Mouse (Mus musculus): ENCODE measurements around the gene Ywhag.
A peak's percentile ranks its signal among the peaks of the same experiment; 100 is the strongest.

Ywhag gene

DNA sequence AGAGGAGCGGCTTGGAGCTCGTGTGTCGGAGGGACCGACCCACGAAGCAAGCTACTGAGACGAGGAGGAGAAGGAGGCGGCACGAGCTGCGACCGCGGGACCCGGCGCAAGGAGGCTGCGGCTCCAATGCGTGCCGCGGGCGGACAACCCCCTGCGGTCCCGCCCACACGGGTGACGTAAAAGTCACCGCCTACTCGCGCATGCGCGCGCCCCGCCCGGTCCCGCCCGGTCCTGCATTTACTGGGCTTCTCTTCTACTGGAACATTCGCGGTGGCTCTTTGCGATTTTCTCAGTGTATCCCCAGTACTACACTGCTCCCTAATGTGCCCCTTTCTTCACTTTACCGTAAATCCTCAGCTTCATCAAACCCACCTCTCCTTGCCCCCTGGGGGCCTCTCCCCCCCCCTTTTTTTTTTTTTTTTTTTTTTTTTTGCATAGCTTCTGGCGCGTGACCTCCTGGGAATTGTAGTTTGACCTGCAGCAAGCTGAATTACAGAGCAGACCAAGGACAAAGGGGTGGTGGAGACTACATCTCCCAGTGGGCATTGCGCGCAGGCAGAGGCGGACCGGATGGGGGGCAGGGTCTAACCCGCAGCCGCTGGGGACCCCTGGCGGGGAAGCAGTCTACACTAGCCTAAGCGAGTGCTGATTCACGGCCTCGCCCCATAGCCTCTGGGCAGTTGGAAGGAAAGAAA lies at the start of gene Ywhag:
Ywhag (minus strand) TSS at position 136 of the 695 bp plus-strand sequence.
- peak; percentile 100 for DNase-seq

DNA sequence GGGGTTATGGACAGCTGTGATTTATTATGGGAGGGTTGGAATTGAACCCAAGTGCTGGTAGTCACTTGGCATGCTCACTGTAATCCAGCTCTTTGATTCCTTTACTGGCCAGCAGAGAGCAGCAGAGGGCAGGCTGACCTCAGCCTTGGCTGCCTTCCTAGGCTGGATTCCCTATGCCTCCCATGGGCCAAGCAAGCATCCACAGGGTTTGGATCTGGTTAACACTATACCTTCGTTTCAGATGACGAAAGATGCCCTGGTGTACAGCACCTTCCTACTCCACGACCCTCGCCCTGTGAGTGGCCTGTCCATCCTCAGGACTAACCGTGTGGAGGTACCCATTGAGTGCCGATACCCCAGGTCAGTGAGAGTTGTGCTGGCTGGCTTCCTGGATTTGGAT lies 48.0 kb upstream of the Ywhag start:
- DNase-seq = peak; percentile 97

DNA sequence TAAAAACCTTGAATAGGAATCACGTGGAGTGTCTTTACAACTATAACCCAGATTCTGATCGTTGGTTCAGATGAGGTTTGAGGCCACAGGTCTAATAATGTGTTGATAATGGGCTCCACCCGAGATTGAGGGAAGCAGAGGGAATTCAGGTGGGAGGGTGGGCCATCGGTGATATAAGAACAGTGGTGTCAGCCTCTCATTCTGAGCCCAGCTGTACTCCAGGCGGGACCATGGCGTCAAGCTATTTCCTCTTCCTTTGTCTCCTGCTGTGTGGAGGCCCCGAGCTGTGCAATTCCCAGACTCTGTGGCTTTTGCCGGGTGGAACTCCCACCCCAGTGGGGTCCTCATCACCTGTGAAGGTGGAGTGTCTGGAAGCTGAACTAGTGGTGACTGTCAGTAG lies 45.5 kb upstream of the Ywhag start, which contains the start of gene Zp3:
Zp3 (plus strand) TSS at position 196 of the 400 bp plus-strand sequence.
- DNase-seq = no peak

DNA sequence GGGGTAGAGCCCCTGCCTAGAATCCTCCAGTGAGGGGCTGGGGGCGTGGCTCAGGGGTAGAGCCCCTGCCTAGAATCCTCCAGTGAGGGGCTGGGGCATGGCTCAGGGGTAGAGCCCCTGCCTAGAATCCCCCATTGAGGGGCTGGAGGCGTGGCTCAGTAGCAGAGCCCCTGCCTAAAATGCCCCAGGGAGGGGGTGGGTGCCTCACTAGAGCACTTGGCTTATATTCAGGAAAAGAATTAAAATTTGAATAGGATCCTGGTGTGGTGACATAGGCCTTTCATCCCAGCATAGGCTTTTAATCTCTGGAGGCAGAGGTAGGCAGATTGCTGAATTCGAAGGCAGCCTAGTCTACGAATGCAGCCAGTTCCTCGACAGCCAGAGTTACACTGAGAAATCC lies 45.0 kb upstream of the Ywhag start:
- DNase-seq = no peak

- DNase-seq = peak; percentile 71
Measured at GRCm38 (mm10) chr5:135975893-135976668, 41.7 kb upstream of the Ywhag start.

GRCm38 (mm10) chr5:135974365-135974764 lies 39.9 kb upstream of the Ywhag start, which contains the start of gene Ssc4d:
Gene Ssc4d, minus strand, starts transcription at chr5:135974531.
- DNase-seq = peak; percentile 75

DNA sequence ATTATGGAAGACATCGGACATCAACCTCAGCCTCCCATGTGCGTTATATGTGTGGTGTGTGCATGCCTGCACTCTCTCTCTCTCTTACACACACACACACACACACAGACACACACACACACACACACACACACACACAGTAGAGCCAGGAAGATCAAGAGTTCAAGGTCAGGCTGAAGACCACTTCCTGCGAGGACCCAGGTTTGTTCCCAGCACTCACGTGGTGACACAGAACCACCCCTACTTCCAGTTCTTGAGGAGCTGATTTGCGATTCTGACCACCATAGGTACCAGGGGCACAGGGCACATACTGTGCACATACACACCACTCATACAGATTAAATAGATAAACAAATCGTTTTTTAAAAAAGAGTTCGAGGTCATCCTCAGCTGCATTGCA lies 37.5 kb upstream of the Ywhag start:
- DNase-seq = no peak

DNA sequence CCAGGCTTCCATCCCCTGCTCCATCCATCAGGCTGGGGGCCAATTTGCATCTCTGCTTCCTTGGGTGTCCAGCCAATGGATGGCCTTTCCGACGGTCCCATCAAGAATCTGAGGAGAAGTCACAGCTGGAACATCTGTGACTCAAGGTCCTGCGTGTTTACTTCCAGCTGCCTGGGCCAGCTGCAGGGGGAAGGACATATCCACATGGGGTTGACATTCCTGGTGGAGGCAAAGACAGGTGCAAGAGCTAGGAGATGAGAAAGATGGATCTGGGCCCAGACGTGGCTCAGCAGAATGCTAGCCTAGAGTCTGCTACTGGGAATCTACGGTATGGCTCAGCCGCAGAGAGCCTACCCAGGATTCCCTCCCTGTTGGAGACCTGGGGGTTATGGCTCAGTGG lies 35.8 kb upstream of the Ywhag start:
- DNase-seq = peak; percentile 86

GRCm38 (mm10) chr5:135968781-135969180 lies 34.4 kb upstream of the Ywhag start:
- peak; percentile 76 for DNase-seq

- DNase-seq = peak; percentile 86
Measured at GRCm38 (mm10) chr5:135966866-135967265, 32.5 kb upstream of the Ywhag start.

DNA sequence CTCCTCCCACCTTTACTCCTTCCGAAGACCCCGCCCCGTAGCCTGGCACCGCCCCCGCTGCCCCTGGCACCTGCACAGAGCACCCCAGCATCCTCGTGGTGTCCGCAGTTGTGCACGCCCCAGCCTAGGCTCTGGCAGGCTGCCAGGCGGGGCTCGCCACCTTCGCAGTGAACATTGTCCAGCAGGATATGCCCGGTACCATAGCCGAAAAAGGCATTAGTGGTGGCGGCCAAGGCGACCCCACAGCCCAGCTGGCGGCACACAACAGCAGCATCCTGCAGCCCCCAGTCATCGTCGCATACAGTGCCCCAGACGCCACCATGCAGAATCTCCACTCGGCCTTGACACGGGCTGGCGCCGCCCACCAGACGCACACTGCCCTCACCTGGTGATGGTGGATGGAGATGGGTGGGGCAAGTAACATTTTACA lies 31.1 kb upstream of the Ywhag start:
- DNase-seq = peak; percentile 93

- DNase-seq = no peak
Measured at GRCm38 (mm10) chr5:135963280-135963627, 28.8 kb upstream of the Ywhag start.

GRCm38 (mm10) chr5:135962492-135963279 lies 28.3 kb upstream of the Ywhag start:
- DNase-seq = peak; percentile 100

GRCm38 (mm10) chr5:135962125-135962491 lies 27.7 kb upstream of the Ywhag start:
- DNase-seq = no peak

- peak; percentile 95 for DNase-seq
Measured at GRCm38 (mm10) chr5:135960909-135961635, 26.7 kb upstream of the Ywhag start.

GRCm38 (mm10) chr5:135959911-135960310 lies 25.5 kb upstream of the Ywhag start:
- peak; percentile 91 for DNase-seq

DNA sequence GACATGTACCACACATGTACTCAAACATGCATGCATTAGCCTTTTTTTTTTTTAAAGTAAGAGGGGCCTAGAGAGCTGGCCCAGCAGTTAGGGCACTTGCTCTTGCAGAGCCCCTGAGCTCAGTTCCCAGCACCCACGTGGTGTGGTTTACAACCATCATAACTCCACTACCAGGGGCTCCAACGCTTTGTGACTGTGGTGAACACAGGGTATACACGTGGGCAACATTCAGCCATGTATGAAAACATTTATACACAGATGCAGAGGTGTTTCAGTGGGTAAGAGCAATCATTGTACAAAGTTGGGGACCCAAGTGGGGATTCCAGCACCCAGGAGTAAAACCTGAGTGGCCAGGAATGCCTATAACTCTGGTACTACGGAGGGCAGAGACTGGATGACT lies 24.0 kb upstream of the Ywhag start:
- peak; percentile 90 for DNase-seq

DNA sequence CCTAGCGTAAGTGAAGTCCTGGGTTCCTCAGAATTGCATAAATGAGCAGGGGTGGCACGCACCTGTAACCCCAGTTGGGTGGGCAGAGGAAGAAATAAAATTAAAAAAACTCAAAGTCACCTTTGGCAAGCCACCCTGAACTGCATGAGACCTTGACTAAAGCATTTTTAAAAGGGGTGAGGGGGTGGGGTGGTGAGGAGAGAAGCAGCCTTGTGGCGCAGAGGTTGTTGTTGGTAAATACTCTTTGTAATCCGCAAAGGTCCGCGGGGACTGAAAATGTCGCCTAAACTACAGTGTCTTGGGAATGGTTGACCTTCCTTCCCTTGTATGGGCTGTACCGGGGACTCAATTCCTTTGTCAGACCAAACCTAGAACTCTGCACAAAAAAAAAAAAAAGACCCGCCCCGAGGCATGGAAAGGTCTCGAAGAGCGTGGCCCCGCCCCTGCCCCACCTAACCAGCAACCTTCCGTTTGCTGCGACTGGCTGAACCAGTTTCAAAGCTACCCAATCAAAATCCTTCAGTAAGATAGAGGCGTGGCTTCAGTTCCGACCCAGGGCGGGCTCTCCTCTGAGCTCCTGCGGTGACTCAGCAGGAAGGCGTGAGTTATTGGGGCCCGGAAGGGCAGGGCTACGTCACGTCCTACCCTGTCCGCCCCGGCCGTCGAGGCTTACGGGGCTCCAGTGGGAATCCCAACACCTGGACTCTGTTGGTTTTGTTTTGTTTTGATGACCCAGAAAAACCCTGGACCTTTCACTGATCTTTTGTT lies 23.0 kb upstream of the Ywhag start:
- peak; percentile 100 for DNase-seq

GRCm38 (mm10) chr5:135956300-135957206 lies 22.1 kb upstream of the Ywhag start:
- no peak for DNase-seq

- no peak for DNase-seq
Measured at GRCm38 (mm10) chr5:135952830-135953229, 18.4 kb upstream of the Ywhag start.

GRCm38 (mm10) chr5:135951660-135952059 lies 17.2 kb upstream of the Ywhag start:
- DNase-seq = peak; percentile 80
